Mouse (Mus musculus) mouse trophoblast stem cell (cell line): Measurements from ENCODE around the gene Troap.

ENCODE experiments used
- in situ Hi-C, 2 experiments: fragments of 300-500 bp; cut with MseI, MboI; formaldehyde crosslinking; loops; 2 replicates in 1 of 2; 3 replicates in 1 of 2; pipeline ENCODE4 v1.15.1; 2025

Gene Troap

DNA sequence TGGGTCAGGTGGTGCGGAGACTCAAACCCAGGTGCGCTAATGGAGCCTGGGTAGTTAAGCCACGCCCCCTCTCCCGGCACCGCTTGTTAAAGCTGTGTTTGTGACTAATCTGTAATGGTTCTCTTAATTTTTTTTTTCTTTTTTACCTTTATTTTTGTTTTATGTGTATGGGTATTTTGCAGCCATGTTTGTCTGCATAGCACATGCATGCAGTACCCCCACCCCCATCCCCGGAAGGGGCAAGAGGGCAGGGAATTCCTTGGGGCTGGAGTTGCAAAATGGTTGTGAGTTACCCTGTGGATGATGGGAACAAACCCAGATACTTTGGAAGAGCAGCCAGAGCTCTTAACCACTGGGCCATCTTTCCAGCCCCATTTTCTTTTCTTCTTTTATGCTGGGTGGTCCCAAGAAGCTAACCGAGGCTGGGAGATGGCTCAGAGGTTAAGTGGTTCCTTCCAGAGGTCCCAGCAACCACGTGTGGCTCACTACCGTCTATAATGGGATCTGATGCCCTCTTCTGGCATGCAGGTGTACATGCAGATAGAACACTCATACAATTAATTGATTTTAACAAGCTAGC lies 39.1 kb downstream of the Troap start:
- in situ Hi-C loops, result no loop called here

DNA sequence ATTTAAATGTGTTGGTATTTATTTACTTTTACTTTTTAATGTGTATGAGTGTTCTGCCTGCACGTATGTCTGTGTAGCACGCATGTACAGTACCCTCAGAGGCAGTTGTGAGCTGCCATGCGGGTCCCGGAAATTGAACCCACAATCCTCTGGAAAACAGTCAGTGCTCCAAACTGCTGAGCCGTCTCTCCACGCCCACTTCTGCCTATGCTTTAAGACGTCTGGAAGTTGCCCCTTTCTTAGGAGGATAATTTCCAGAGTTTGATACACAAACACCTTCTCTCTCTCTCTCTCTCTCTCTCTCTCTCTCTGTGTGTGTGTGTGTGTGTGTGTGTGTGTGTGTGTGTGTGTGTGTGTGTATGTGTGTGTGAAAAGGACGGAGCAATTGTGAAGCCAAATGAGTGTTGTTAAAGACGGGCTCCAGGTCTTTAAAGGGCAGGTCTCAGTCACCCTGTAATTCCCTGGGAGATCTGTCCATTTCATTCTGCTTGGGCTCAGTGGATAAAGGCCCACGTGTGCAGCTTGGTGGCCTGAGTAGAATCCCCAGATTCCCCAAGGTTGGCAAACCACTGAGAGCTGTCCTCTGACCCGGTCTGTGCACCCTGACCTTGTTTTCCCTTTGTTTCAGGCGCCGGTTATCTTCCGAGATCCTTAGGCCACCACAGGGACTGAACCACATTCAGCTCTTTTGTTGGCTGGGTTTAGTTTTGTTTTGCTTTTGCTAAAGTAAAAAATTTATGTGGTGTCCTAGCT lies 40.1 kb downstream of the Troap start:
- in situ Hi-C loops, result no loop called here

DNA sequence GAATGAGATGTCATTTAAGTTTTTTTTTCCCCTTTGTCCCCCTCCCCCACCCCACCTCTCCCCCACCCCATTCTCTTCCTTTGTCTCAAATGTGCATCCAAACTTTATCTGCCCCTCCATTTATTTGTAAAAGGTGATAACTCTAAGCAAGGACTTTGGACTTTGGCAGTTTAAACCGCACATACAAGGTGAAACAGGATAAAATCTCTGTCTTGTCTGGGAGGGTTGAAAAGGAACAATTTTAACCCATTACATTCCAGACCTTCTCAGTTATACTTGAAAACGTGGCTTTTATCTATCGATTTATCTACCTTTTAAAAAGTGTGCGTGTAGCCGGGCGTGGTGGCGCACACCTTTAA lies 40.7 kb downstream of the Troap start:
- in situ Hi-C loops, result no loop called here

DNA sequence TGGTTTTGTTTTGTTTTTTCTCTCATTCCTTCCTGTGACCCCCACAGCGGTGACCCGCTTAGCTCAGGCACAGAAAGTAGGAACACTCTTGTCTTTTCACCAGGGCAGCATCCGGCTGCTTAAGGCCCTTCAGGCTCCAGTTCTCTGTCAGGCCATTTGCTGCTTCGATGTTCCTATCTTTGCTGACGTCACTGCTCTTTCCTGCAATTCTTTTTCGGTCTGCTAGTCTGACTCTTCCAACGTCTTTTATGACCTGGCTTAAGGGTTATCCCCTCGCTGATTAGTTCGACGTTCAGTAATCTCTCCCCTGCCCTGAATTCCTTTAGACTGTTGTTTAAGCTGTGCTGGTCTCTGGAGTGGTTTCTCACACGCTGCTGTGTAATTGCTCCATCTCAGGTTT lies 42.2 kb downstream of the Troap start:
- in situ Hi-C loops, result no loop called here

DNA sequence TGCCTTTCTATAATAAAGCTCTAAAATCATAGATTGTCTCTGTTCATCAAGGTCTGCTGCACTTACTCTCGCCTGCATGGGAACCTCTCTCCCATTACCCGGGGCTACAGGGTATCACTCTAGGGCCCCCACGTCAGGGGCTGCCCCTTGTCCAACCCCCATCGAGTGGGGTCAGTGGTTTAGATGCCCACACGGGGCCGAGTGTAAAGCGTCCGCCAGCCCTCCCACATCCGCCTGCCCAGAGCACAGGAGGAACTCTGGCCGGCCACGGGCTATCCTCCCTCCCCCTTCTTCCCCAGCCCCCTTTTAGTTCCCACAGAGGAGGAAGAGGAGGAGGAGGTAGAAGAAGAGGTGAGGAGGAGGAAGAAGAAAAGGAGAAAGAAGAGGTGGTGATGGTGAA lies 46.4 kb downstream of the Troap start:
- in situ Hi-C loops, result no loop called here

DNA sequence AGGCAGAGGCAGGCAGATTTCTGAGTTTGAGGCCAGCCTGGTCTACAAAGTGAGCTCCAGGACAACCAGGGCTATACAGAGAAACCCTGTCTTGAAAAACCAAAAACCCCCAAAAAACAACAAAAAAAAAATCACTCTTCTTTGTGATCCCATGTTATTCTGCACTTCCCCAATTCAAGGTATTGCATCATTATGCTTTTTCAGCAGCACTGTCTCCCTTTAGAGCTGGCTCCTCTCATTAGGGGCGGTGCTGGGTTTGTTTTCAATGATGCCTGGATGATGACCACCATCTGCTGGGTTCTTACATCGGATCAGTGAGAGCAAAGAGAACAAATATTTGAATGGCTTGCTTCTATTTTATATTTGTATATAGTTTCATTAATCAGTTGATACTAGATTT lies 48.3 kb downstream of the Troap start:
- in situ Hi-C loops, result no loop called here

DNA sequence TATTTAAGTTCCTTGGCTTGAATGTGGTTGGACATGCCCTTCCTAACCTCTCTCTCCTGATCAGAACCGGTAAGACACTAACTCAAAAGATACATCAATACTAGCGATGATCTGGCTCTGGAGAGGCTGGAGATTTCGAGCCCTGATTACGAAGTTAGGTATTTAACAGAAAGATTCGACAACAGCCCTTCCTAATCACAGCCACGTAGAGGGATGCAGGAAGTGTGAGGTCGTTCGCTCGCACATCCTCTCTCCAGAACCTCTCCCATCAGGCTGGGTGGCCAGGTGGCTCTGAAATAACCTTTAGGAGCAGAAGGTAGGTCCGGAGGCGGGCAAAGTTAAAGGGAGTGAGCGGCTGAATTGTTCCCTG lies 51.3 kb downstream of the Troap start, which contains the start of gene Spats2:
TSS of gene Spats2 (plus strand) at position 206 of the 370 bp plus-strand sequence.
- in situ Hi-C loops, result no loop called here

DNA sequence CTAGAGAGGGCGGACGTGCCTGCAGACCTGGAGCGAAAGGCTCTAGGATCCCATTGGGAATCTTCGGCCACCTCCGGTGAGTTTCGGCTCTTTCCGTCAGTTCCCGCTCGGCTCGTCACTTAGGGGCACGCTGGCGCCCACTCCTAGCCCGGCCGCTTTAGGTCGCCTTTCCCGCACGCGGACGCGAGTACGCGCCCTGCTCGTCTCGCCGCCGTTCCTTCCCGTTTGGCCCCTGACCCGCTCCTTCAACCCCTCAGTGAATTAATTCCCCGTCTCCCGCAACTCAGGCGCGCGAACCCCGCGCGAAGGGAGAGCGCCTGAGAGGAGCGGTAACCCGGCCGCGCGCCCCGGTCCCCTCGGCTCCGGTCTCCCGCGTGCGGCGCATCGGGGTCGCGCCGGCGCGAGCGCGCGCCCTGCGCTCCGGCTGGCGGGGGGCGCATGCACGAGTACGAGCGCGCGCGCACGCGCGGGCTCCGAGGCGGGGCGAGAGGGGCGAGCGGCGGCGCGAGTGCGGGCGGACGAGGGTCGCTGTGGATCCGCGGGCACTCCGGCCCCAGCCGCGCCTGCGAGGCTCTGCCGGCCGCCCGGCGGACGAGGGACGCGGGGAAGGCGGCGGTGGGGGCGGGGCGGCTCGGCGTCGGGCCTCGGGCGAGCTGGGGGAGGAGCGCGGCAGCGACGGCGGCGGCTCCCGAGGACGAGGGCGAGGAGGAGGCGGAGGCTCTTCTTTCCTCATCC lies 51.9 kb downstream of the Troap start:
- in situ Hi-C loops, result no loop called here

DNA sequence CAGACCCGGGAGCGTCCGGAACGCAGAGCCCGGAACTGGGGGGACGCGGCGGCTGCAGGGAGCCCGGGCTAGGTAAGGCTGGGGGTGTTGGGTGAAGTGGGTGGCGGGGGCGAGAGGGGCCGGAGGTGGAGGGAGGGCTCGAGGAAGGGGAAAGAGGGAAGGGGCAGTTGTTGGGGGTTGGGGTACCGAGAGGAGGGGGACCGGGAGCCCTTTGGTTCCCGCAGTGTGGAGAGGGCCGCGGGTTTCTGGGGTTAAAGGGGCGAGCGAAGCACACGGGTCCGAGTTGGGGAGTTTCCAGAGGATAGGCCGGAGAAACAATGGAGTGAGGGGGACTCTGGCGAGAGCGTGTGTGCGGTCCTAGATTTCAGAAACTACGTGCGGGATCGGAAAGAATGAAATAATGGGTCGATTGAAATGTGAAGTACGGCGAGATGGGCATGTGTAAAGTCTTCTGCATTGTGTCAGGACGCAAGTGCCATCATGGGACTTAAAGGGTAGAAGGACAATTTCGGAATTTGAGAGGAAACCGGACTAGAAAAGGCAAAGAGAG lies 52.5 kb downstream of the Troap start:
- in situ Hi-C loops, result no loop called here

DNA sequence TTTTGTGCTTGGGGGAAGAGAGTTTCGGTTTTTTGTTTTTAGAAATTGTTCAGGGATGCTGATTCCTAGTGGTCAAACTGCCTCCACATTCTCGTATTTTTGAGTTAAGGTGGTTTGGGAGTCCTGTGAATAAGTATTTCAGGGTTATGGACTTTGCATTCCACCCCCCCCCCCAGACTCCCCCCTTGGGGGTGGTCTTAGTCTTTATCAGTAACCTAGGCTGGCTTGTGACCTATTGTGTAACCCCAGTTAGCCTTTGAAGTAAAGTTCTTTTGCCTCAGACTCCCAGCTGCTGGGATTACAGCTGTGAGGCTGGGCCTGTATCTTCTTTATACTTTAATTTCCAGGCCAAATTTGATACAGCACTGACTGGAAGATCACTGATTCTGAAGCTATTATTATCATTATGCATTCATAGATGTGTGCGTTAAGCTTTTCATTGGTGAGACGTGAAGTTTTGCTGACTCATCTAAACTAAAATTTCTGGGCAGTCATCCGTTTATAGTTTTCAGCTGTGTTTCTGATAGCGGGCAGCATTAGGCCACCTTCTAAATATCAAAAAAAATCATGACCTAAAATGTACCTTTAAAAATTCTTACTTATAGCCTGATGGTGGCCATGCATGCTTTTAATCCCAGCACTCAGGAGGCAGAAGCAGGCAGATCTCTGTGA lies 53.6 kb downstream of the Troap start:
- in situ Hi-C loops, result no loop called here

DNA sequence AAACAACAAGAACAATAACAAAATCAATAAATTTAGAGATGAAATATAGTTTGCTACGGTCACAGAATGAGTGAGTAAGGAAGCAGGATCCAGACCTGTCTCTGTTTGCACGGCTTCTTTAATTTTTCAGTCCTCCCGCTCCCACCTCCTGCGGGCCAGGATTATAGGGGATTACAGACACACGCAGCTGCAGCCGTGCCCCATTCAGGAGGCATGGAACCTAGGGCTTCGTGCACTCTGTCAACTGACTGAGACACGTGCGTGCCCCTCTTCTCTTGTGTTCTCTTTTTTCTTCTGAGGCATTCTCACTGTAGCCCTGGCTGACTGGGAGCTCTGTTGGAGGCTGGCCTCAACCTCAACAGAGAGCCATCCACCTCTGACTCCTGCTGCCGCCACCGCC lies 55.1 kb downstream of the Troap start:
- in situ Hi-C loops, result no loop called here

DNA sequence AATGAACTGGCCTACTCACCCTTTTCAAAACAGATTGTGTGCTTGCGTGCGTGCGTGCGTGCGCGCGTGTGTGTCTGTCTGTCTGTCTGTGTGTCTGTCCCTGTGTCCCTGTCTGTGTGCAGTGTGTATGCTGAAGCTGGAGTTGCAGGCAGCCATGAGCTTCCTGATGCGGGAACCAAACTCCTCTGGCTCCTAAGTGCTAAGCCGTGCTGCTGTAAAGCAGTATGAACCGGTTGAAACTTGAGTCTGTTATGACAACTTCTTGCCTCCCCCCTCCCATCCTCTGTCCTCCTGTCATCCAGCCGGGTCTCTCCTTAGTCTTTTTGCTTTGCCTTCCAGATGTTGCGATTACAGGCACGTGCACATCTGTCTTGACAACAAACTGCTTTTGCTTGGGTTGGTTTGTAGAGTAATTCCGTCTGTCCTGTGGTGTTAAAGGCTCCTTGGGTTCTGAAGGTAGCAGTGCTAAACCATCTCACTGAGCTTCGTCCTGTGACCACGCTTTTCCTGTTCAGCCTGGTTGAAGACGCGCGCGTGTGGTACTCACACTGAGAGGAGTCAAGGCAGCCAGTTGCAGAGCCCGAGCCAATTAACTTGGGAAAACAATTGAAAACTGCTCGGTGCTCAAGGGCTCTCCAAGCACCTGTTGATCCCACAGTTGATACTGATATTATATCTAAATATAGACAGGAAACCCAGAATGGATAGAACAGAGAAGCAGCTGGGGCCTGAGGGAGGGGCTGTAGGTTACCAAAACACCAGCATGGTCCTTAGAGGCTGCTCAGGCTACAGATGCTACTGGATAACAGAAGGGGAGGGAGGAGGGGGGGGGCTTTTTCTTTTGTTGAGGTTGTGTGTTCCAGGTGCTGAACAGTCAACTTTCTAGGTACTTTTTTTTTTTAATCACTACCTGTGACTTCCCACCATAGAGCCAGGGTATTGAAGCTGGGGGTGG lies 55.9 kb downstream of the Troap start:
- in situ Hi-C loops, result no loop called here
